Mouse (Mus musculus) thymus, adult 2 months (tissue): ENCODE measurements around the gene Lkaaear1. TPM values are rescaled to one million over a fixed set of nuclear protein-coding genes. Genes with fewer than 3 reads are reported as not detected.

Experiments used
- DNase-seq: peaks from one replicate; pipeline ENCODE4 v3.0.0; 2021
- H3K27ac ChIP-seq: fragments of 200-500 bp; 2 replicates; pipeline ENCODE4 v1.5.1; 2012; ENCODE audit warnings: low read length, control low read depth; ENCODE audit not compliant: control insufficient read depth, insufficient read depth
- H3K27me3 ChIP-seq: fragments of 200-500 bp; 2 replicates; pipeline ENCODE4 v1.6.1; 2012; ENCODE audit warnings: mild to moderate bottlenecking, low read length, moderate library complexity, mixed read lengths; ENCODE audit not compliant: control insufficient read depth, insufficient read depth
- H3K36me3 ChIP-seq: fragments of 200-500 bp; 2 replicates; pipeline ENCODE4 v1.6.1; 2012; ENCODE audit warnings: mild to moderate bottlenecking, low read length, moderate library complexity; ENCODE audit not compliant: control insufficient read depth, insufficient read depth
- H3K4me1 ChIP-seq: fragments of 200-500 bp; replicated peaks from 2 replicates; pipeline ENCODE4 v1.6.1; 2012; ENCODE audit warnings: low read length; ENCODE audit not compliant: control insufficient read depth, insufficient read depth
- H3K4me3 ChIP-seq: fragments of 200-500 bp; 2 replicates; pipeline ENCODE4 v1.5.1; 2012; ENCODE audit warnings: mild to moderate bottlenecking, low read length, control low read depth, moderate library complexity; ENCODE audit not compliant: control insufficient read depth, insufficient read depth
- CTCF ChIP-seq: fragments of 200-500 bp; IDR thresholded peaks from 2 replicates; pipeline ENCODE4 v1.5.1; 2012; ENCODE audit warnings: mild to moderate bottlenecking, control low read depth, low read length, moderate library complexity, borderline replicate concordance; ENCODE audit not compliant: control insufficient read depth, poor library complexity, insufficient read depth; ENCODE audit errors: extremely low read depth
- POLR2A ChIP-seq: fragments of 200-500 bp; IDR thresholded peaks from 2 replicates; pipeline ENCODE4 v1.6.1; 2012; ENCODE audit warnings: mild to moderate bottlenecking, low read length, control low read depth, moderate library complexity; ENCODE audit not compliant: control insufficient read depth, poor library complexity, insufficient read depth; ENCODE audit errors: extremely low read depth
- WGBS: fragments of 180-500 bp; shearing (Covaris S2); methylation state at CpG from one replicate; pipeline ENCODE4 v1.1.7; 2018; 5-methylcytosine and 5-hydroxymethylcytosine counted together
- polyA plus RNA-seq: library from polyadenylated mRNA; depleted of rRNA; stranded (reverse); fragments of >200 nt; gene quantifications from 2 replicates; pipeline ENCODE4 v1.2.3, GENCODE M21; 2012

Gene Lkaaear1
- polyA plus RNA-seq, 1 experiment: not detected

GRCm38 (mm10) chr2:181687586-181687985, 10.7 kb downstream of the Lkaaear1 start:
- no peak overlapping the region for H3K27ac ChIP-seq
- TF ChIP-seq CTCF (no peak), POLR2A (no peak)
- WGBS: 97% methylated on average over 8 of the region's 8 CpGs

GRCm38 (mm10) chr2:181685686-181686085, 12.6 kb downstream of the Lkaaear1 start:
- TF ChIP-seq POLR2A: no peak
- no peak for TF ChIP-seq CTCF
- WGBS: 97% methylated on average over 4 of the region's 4 CpGs
- Histone ChIP-seq H3K4me3 (no peak overlapping the region), H3K27ac (no peak overlapping the region), H3K27me3 (no peaks in the 10 kb centered on the region), H3K4me1 (peaks cover 9% of the 10 kb centered on the region), H3K36me3 (0 out of 2 replicates have a peak, but pooled peaks cover 5% of the 10 kb centered on the region)
- no peak for DNase-seq

More at GRCm38 (mm10) chr2:181687586-181687985, 10.7 kb downstream of the Lkaaear1 start:
- DNase-seq: no peak
- H3K4me3 ChIP-seq: no peak overlapping the region
- peaks cover 22% of the 10 kb centered on the region for H3K4me1 ChIP-seq
- no peaks in the 10 kb centered on the region for H3K27me3 ChIP-seq
- 0 out of 2 replicates have a peak, but pooled peaks cover 5% of the 10 kb centered on the region for H3K36me3 ChIP-seq

GRCm38 (mm10) chr2:181684713-181685112, 13.5 kb downstream of the Lkaaear1 start:
- TF ChIP-seq CTCF (no peak), POLR2A (no peak)
- Histone ChIP-seq H3K27ac (no peak overlapping the region), H3K4me1 (peaks cover 9% of the 10 kb centered on the region), H3K4me3 (no peak overlapping the region), H3K36me3 (0 out of 2 replicates have a peak, but pooled peaks cover 5% of the 10 kb centered on the region), H3K27me3 (no peaks in the 10 kb centered on the region)
- DNase-seq: no peak
- WGBS: 88% methylated on average over 1 of the region's 1 CpGs

- WGBS: 97% methylated on average over 4 of the region's 4 CpGs
- Histone ChIP-seq H3K4me3 (no peak overlapping the region), H3K36me3 (no peaks in the 10 kb centered on the region), H3K4me1 (peaks cover 13% of the 10 kb centered on the region), H3K27me3 (no peaks in the 10 kb centered on the region), H3K27ac (no peak overlapping the region)
- no peak for TF ChIP-seq CTCF
- TF ChIP-seq POLR2A: no peak
- DNase-seq: no peak
Measured at GRCm38 (mm10) chr2:181683381-181683780, 14.9 kb downstream of the Lkaaear1 start.

- DNase-seq: no peak
- Histone ChIP-seq H3K27ac (no peak overlapping the region), H3K27me3 (no peaks in the 10 kb centered on the region), H3K36me3 (no peaks in the 10 kb centered on the region), H3K4me1 (peaks cover 13% of the 10 kb centered on the region), H3K4me3 (no peak overlapping the region)
- TF ChIP-seq CTCF: no peak
- WGBS: 97% methylated on average over 1 of the region's 1 CpGs
Measured at GRCm38 (mm10) chr2:181681978-181682377, 16.3 kb downstream of the Lkaaear1 start.

- TF ChIP-seq POLR2A: no peak
- no peak for TF ChIP-seq CTCF
- Histone ChIP-seq H3K27ac (no peak overlapping the region), H3K36me3 (no peaks in the 10 kb centered on the region), H3K4me3 (peak overlapping the region; percentile 63), H3K27me3 (no peaks in the 10 kb centered on the region), H3K4me1 (peaks cover 13% of the 10 kb centered on the region)
- no peak for DNase-seq
- 19% methylated on average over 7 of the region's 7 CpGs for WGBS
Measured at GRCm38 (mm10) chr2:181680716-181681117, 17.5 kb downstream of the Lkaaear1 start.
